Comparison of ENCODE assay signal across 9 mouse cellular contexts in the genomic region with DNA sequence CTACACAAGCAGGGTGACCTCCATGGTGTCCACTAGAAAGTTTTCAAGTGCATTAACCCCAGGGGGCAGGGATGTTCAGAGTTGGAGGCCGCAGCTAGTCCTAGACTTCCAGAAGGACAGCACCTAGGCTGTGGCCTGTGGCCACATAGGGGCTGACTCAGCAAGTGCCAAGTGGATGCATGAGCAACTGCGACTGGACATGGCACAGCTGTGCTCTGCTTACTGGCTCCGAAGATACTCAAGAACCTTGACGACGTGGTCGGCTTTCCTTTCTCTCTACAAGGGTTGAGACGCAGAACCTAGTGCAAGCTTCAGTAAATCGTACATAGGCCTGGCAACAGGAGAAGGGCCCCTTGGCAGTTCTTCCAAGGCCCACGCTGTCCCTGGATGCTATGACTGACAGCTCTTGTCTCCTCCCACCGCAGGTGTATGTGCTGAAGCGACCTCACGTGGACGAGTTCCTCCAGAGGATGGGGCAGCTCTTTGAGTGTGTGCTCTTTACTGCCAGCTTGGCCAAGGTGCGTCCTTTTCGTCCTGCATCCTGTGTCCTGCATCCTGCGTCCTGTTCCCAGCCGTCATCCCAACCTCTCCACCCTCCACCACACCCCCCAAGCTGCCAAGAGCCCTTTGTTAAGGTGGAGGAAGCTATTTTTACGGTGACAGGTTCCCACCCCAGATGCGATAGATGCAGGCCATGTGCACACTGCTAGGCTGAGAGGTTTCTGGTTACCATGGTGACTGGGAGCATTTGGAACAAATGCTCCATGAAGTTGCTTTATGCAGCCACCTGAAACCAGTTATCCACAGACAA. TPM values are rescaled to one million over a fixed set of nuclear protein-coding genes. Genes with fewer than 3 reads are reported as not detected.
DNase-seq lines count a peak whose midpoint lies in the region; ATAC-seq lines count a peak whose summit lies in the region.
"Had no signal": no experiment of that assay in that cellular context is flagged by ENCODE, and none has a peak within 500 bp of the region (broad histone marks: within the 10 kb centered on the region; RNA-seq: fewer than 3 reads in every experiment).

No protein-coding gene starts in this region.

- H3K4me2 ChIP-seq in neural tube, embryonic 11.5 days (ENCODE audit: low read depth), result no peak overlapping the region
- H3K4me2 ChIP-seq in limb, embryonic 13.5 days (replicated peaks), result peak overlapping the region; percentile 28; the same call in 1 of the 2 replicates

- H3K27ac ChIP-seq in neural tube, embryonic 11.5 days (ENCODE audit: low read depth, low read length), result no peak overlapping the region
- H3K27ac ChIP-seq in limb, embryonic 13.5 days, result peak overlapping the region; percentile 90

- no peak overlapping the region for H3K4me3 ChIP-seq in neural tube, embryonic 11.5 days (ENCODE audit: low read depth, low read length)
- H3K4me3 ChIP-seq in limb, embryonic 13.5 days, result no peak overlapping the region

- DNase-seq in neural tube, embryonic 11.5 days (ENCODE audit: low spot score), result no peak
- DNase-seq in neural tube, embryonic 10.5 days (ENCODE audit: extremely low spot score, low spot score), result no peak
- DNase-seq in frontal cortex, postnatal 36 days (ENCODE audit: low spot score in 2 of 2), result peak; percentile 50 to 57
- peak; percentile 60 for DNase-seq in right cerebral cortex, postnatal 25 days
- DNase-seq in urinary bladder, postnatal 10 days (ENCODE audit: low spot score), result no peak
- no peak for DNase-seq in heart, adult 9 months (ENCODE audit: low spot score in 2 of 2)

- H3K9me3 ChIP-seq in neural tube, embryonic 11.5 days (ENCODE audit: control insufficient read depth, low read length), result no peaks in the 10 kb centered on the region
- H3K9me3 ChIP-seq in limb, embryonic 13.5 days, result no peaks in the 10 kb centered on the region

- H3K9ac ChIP-seq in neural tube, embryonic 11.5 days (ENCODE audit: low read length), result 0 out of 2 replicates have a peak overlapping the region, but pooled peaks have one; percentile 6
- H3K9ac ChIP-seq in limb, embryonic 13.5 days, result no peak overlapping the region

- peak; percentile 51 for ATAC-seq in neural tube, embryonic 11.5 days (ENCODE audit: insufficient read depth, low FRiP score, low TSS enrichment)
- 0 out of 2 replicates have a peak, but pooled peaks have one; percentile 9 for ATAC-seq in limb, embryonic 13.5 days (ENCODE audit: low FRiP score, low read depth)
- no peak for ATAC-seq in megakaryocyte progenitor cell, adult 5-6 weeks (replicated peaks; ENCODE audit: poor library complexity)

- 70% methylated on average over 19 of the region's 19 CpGs for WGBS in neural tube, embryonic 11.5 days
- 68% methylated on average over 19 of the region's 19 CpGs for WGBS in limb, embryonic 13.5 days

- no peaks in the 10 kb centered on the region for H3K27me3 ChIP-seq in neural tube, embryonic 11.5 days (ENCODE audit: control insufficient read depth, insufficient read depth, low read length)
- H3K27me3 ChIP-seq in limb, embryonic 13.5 days, result no peaks in the 10 kb centered on the region

- no peaks in the 10 kb centered on the region for H3K36me3 ChIP-seq in neural tube, embryonic 11.5 days (ENCODE audit: control insufficient read depth, insufficient read depth, low read length)
- H3K36me3 ChIP-seq in limb, embryonic 13.5 days, result peaks cover 55% of the 10 kb centered on the region

- peaks cover 16% of the 10 kb centered on the region; the same call in 1 of the 2 replicates for H3K4me1 ChIP-seq in neural tube, embryonic 11.5 days (ENCODE audit: control insufficient read depth, insufficient read depth, low read length)
- H3K4me1 ChIP-seq in limb, embryonic 13.5 days, result peaks cover 69% of the 10 kb centered on the region

RNA-seq across cellular contexts. Expression of a gene that starts 19.3 kb away (rescaled TPM):
- 12.1 and 12.2 TPM in 2 replicates for polyA plus RNA-seq in neural tube, embryonic 11.5 days (2014; fragmentation: Nextera tagmentation; extraction: Ambion mirVana)
- 31.6 and 35.2 TPM in 2 replicates for polyA plus RNA-seq in limb, embryonic 13.5 days (2015; fragmentation: Nextera tagmentation; extraction: Ambion mirVana)
- total RNA-seq in megakaryocyte progenitor cell, adult 5-6 weeks (2015), result 9.2 and 10.8 TPM in 2 replicates
- 34.4 and 37.7 TPM in 2 replicates for total RNA-seq in megakaryocyte progenitor cell, adult 5-6 weeks (2017)

RNA-seq across cellular contexts. Expression of a gene that starts 60.0 kb away (rescaled TPM):
- 26.3 and 30.5 TPM in 2 replicates for polyA plus RNA-seq in neural tube, embryonic 11.5 days (2014; fragmentation: Nextera tagmentation; extraction: Ambion mirVana)
- polyA plus RNA-seq in limb, embryonic 13.5 days (2015; fragmentation: Nextera tagmentation; extraction: Ambion mirVana), result 33.6 and 35.5 TPM in 2 replicates
- total RNA-seq in megakaryocyte progenitor cell, adult 5-6 weeks (2015), result not detected in 2 replicates
- 0.14 and 0.29 TPM in 2 replicates for total RNA-seq in megakaryocyte progenitor cell, adult 5-6 weeks (2017)
- total RNA-seq: MEL had no signal

Comparison
In these comparisons a context has a peak if more than half of its experiments do, and no peak if none do; other contexts are left out.
1. DNase-seq: peak in frontal cortex, postnatal 36 days (2 of 2) and right cerebral cortex, postnatal 25 days (single experiment); none in neural tube, embryonic 11.5 days (single experiment), neural tube, embryonic 10.5 days (single experiment), urinary bladder, postnatal 10 days (single experiment) and heart, adult 9 months (0 of 2).